Mouse (Mus musculus): Measurements from ENCODE around the gene Slc4a1. TPM values are rescaled to one million over a fixed set of nuclear protein-coding genes. Genes with fewer than 3 reads are reported as not detected.

Gene Slc4a1
- total and polyA plus RNA-seq, 3 experiments = 1.1 to 596 (median 2.9) TPM

DNA sequence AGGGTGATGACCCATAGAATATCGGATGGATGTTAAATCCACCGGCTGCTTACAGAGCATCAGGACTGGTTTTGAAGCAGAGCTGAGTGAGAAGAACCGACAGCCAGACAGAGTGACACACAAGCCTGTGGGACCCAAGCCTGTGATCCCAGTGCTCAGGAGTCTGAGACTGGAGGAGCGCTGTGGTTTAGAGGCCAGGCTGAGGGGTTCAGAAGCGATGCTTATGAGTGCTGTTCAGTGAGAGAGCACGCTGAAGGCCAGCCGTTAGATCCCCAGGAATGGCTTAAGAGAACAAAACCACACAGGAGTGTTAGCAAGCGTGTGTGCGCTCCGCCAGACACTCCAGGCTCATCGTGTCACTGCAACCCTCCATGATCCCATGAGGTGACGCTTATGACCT, 23.3 kb downstream of the Slc4a1 start:
- no peak for ATAC-seq (ENCODE audit: extremely low read depth, insufficient number of reproducible peaks, low FRiP score, poor library complexity, severe bottlenecking)
- TF ChIP-seq GATA2 (IDR thresholded peaks at IDR 0.05; ENCODE audit: borderline replicate concordance, low read depth, low read length) (no peak), POLR2AphosphoS5 (IDR thresholded peaks at IDR 0.05; ENCODE audit: insufficient replicate concordance, low read depth, low read length) (no peak), GATA1 (IDR thresholded peaks at IDR 0.05; ENCODE audit: borderline replicate concordance, low read length) (no peak), CTCF (IDR thresholded peaks at IDR 0.05; ENCODE audit: low read depth, low read length) (no peak), TAL1 (conservative IDR thresholded peaks at IDR 0.05; ENCODE audit: low read depth, low read length) (no peak)

DNA sequence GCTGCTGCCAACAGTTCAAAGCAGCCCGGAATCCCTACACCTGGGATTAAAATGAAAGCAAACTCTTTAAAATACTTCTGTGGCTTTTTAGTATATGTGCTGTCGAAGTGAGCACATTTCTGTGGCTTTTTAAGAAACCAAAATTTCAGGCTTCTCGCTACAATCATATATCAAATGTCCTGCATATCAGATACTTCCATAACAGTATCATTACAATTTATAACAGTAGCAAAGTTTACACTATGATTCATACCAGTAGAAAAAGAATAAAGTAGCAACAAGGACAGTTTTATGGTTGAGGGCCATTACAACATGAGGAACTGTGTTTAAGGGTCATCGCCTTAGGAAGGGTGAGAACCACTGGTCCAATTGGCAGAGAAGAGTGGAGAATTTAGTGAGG, 24.9 kb downstream of the Slc4a1 start:
- DNase-seq (ENCODE audit: low spot score) = no peak
- Histone ChIP-seq H3K9me3 (replicated peaks) (peaks cover 3% of the 10 kb centered on the region), H3K4me1 (ENCODE audit: insufficient read depth, low read depth, low read length) (peaks cover 5% of the 10 kb centered on the region; the same call in 1 of the 2 replicates), H3K36me3 (replicated peaks) (no peaks in the 10 kb centered on the region), H3K4me3 (ENCODE audit: low read depth, low read length) (no peak overlapping the region), H3K27me3 (ENCODE audit: insufficient read depth, low read length) (peaks cover 63% of the 10 kb centered on the region)
- TF ChIP-seq GATA2 (IDR thresholded peaks at IDR 0.05; ENCODE audit: borderline replicate concordance, low read depth, low read length) (no peak), GATA1 (IDR thresholded peaks at IDR 0.05; ENCODE audit: borderline replicate concordance, low read length) (no peak), TAL1 (conservative IDR thresholded peaks at IDR 0.05; ENCODE audit: low read depth, low read length) (no peak), POLR2AphosphoS5 (IDR thresholded peaks at IDR 0.05; ENCODE audit: insufficient replicate concordance, low read depth, low read length) (no peak), CTCF (IDR thresholded peaks at IDR 0.05; ENCODE audit: low read depth, low read length) (no peak)
- no peak for ATAC-seq (ENCODE audit: extremely low read depth, insufficient number of reproducible peaks, low FRiP score, poor library complexity, severe bottlenecking)

More for the DNA sequence above, 23.3 kb downstream of the Slc4a1 start:
- peaks cover 3% of the 10 kb centered on the region for H3K9me3 ChIP-seq (replicated peaks)
- DNase-seq (ENCODE audit: low spot score) = no peak
- H3K27me3 ChIP-seq (ENCODE audit: insufficient read depth, low read length) = peaks cover 64% of the 10 kb centered on the region
- H3K4me1 ChIP-seq (ENCODE audit: insufficient read depth, low read depth, low read length) = peaks cover 5% of the 10 kb centered on the region; the same call in 1 of the 2 replicates
- no peak overlapping the region for H3K4me3 ChIP-seq (ENCODE audit: low read depth, low read length)
- no peaks in the 10 kb centered on the region for H3K36me3 ChIP-seq (replicated peaks)

DNA sequence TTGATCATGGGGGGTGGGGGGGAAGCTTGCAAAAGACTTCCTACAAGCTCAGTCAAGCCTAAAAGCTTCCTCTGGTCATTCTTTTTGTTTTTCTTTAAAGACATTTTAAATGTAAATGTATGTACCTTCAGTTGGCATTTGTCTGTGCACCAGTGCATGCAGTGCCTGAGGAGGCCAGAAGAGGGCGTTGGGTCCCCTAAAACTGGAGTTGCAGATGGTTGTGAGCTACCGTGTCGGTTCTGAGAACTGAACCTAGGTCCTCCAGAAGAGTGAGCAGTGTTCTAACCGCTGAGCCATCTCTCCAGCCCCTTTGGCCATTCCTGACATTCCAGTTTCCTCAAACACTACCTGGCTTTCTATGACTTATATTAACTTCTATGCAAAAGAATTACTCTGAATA, 26.4 kb downstream of the Slc4a1 start:
- ATAC-seq (ENCODE audit: extremely low read depth, insufficient number of reproducible peaks, low FRiP score, poor library complexity, severe bottlenecking) = no peak
- no peak overlapping the region for H3K4me3 ChIP-seq (ENCODE audit: low read depth, low read length)
- peaks cover 5% of the 10 kb centered on the region; the same call in 1 of the 2 replicates for H3K4me1 ChIP-seq (ENCODE audit: insufficient read depth, low read depth, low read length)
- H3K27me3 ChIP-seq (ENCODE audit: insufficient read depth, low read length) = peaks cover 65% of the 10 kb centered on the region
- peaks cover 3% of the 10 kb centered on the region for H3K9me3 ChIP-seq (replicated peaks)
- TF ChIP-seq CTCF (IDR thresholded peaks at IDR 0.05; ENCODE audit: low read depth, low read length) = 0 out of 2 replicates have a peak, but pooled peaks have one; percentile 13
- TF ChIP-seq POLR2AphosphoS5 (IDR thresholded peaks at IDR 0.05; ENCODE audit: insufficient replicate concordance, low read depth, low read length) = no peak
- no peaks in the 10 kb centered on the region for H3K36me3 ChIP-seq (replicated peaks)
- no peak for DNase-seq (ENCODE audit: low spot score)

DNA sequence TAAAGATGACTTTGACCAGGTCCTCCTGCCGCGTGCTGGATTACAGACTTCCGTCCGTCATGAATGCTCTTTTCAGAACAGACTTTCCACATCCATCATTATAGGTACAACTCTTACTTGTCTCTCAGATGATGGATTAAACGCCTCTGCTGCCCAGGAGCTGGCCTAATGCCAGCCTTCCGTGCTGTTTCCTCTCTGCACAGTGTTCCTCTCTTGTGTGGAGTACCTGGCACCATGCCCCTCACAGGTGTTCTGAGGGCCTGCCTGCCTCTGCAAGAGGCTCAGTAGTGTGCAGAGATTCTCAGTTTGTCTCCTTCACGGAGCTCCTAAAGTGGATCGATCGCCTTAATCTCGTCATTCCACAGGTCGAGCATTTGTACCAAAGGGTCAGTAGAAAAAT, 26.8 kb downstream of the Slc4a1 start:
- Histone ChIP-seq H3K4me3 (ENCODE audit: low read depth, low read length) (no peak overlapping the region), H3K36me3 (replicated peaks) (no peaks in the 10 kb centered on the region), H3K9me3 (replicated peaks) (peaks cover 3% of the 10 kb centered on the region), H3K4me1 (ENCODE audit: insufficient read depth, low read depth, low read length) (peaks cover 5% of the 10 kb centered on the region; the same call in 1 of the 2 replicates), H3K27me3 (ENCODE audit: insufficient read depth, low read length) (peaks cover 62% of the 10 kb centered on the region)
- DNase-seq (ENCODE audit: low spot score) (no peak), ATAC-seq (ENCODE audit: extremely low read depth, insufficient number of reproducible peaks, low FRiP score, poor library complexity, severe bottlenecking) (no peak)
- TF ChIP-seq TAL1 (conservative IDR thresholded peaks at IDR 0.05; ENCODE audit: low read depth, low read length) (no peak), GATA2 (IDR thresholded peaks at IDR 0.05; ENCODE audit: borderline replicate concordance, low read depth, low read length) (no peak), POLR2AphosphoS5 (IDR thresholded peaks at IDR 0.05; ENCODE audit: insufficient replicate concordance, low read depth, low read length) (no peak), GATA1 (IDR thresholded peaks at IDR 0.05; ENCODE audit: borderline replicate concordance, low read length) (no peak), CTCF (IDR thresholded peaks at IDR 0.05; ENCODE audit: low read depth, low read length) (no peak)

DNA sequence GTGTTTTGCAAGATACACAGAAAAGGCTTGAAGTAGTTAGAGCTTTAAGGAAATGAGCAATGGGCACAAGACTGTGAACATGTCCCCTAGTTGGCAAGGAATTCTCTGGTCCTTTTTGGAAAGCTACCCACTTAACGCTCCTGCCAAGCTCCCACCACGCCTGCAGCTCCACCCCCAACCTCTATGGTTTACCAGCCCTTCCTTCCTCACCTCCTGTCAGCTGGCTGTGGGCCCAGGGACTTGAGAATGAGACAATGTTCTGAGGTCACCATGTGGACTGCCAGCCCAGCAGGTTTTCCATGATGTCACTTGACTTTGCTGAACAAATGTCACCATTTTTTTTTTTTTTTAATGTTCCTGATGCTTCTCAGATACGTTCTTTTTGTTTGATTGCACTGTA, 27.4 kb downstream of the Slc4a1 start:
- Histone ChIP-seq H3K9me3 (replicated peaks) (peaks cover 3% of the 10 kb centered on the region), H3K4me1 (ENCODE audit: insufficient read depth, low read depth, low read length) (0 out of 2 replicates have a peak, but pooled peaks cover 2% of the 10 kb centered on the region), H3K27me3 (ENCODE audit: insufficient read depth, low read length) (peaks cover 60% of the 10 kb centered on the region), H3K36me3 (replicated peaks) (no peaks in the 10 kb centered on the region), H3K4me3 (ENCODE audit: low read depth, low read length) (no peak overlapping the region)
- ATAC-seq (ENCODE audit: extremely low read depth, insufficient number of reproducible peaks, low FRiP score, poor library complexity, severe bottlenecking) (no peak), DNase-seq (ENCODE audit: low spot score) (no peak)
- TF ChIP-seq TAL1 (conservative IDR thresholded peaks at IDR 0.05; ENCODE audit: low read depth, low read length) (no peak), CTCF (IDR thresholded peaks at IDR 0.05; ENCODE audit: low read depth, low read length) (no peak), GATA1 (IDR thresholded peaks at IDR 0.05; ENCODE audit: borderline replicate concordance, low read length) (no peak), GATA2 (IDR thresholded peaks at IDR 0.05; ENCODE audit: borderline replicate concordance, low read depth, low read length) (no peak), POLR2AphosphoS5 (IDR thresholded peaks at IDR 0.05; ENCODE audit: insufficient replicate concordance, low read depth, low read length) (no peak)

DNA sequence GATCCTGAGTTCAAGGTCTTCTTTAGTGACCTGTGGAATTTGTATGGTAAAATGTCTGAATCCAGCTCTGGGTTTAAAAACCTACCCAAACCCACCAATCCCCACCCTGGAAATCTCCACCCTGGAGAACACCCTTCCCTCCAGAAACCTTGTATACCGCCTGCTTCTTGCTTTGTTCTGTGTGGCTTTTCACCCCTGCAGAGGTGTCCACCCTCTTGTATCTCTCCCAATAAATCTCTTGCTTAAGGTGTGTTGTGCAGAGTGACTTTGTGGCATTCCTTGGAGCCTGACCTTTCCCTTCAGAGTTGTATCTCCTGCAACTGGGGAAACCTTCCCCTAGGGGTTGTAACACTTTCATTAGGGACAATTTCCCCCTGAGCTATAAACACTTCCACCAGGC, 28.1 kb downstream of the Slc4a1 start:
- no peaks in the 10 kb centered on the region for H3K36me3 ChIP-seq (replicated peaks)
- DNase-seq (ENCODE audit: low spot score) (no peak), ATAC-seq (ENCODE audit: extremely low read depth, insufficient number of reproducible peaks, low FRiP score, poor library complexity, severe bottlenecking) (no peak)
- H3K27me3 ChIP-seq (ENCODE audit: insufficient read depth, low read length) = peaks cover 61% of the 10 kb centered on the region
- peaks cover 3% of the 10 kb centered on the region for H3K9me3 ChIP-seq (replicated peaks)
- H3K4me1 ChIP-seq (ENCODE audit: insufficient read depth, low read depth, low read length) = 0 out of 2 replicates have a peak, but pooled peaks cover under 1% of the 10 kb centered on the region
- H3K4me3 ChIP-seq (ENCODE audit: low read depth, low read length) = no peak overlapping the region
- TF ChIP-seq TAL1 (conservative IDR thresholded peaks at IDR 0.05; ENCODE audit: low read depth, low read length) (no peak), GATA1 (IDR thresholded peaks at IDR 0.05; ENCODE audit: borderline replicate concordance, low read length) (no peak), CTCF (IDR thresholded peaks at IDR 0.05; ENCODE audit: low read depth, low read length) (no peak), POLR2AphosphoS5 (IDR thresholded peaks at IDR 0.05; ENCODE audit: insufficient replicate concordance, low read depth, low read length) (no peak), GATA2 (IDR thresholded peaks at IDR 0.05; ENCODE audit: borderline replicate concordance, low read depth, low read length) (no peak)
